Mouse (Mus musculus) inflammation-experienced regulatory T-cells, adult 6 months (primary cell): ENCODE results near the gene Ppp2r5c. TPM values are rescaled to one million over a fixed set of nuclear protein-coding genes. Genes with fewer than 3 reads are reported as not detected.
A peak's percentile ranks its signal among the peaks of the same experiment; 100 is the strongest.

Experiments
- ATAC-seq: one replicate; pipeline ENCODE4 v1.8.0; 2017
- polyA plus RNA-seq, 3 experiments: library from polyadenylated mRNA; unstranded; fragments of 100-300 nt; shearing (Covaris generic); gene quantifications; one replicate each; pipeline ENCODE4 v1.2.1; 2017

Ppp2r5c gene
- polyA plus RNA-seq, 3 experiments from 2014 or later, result 506 to 623 (median 523) TPM

GRCm38 (mm10) chr12:110512884-110513283 lies 66.0 kb downstream of the Ppp2r5c start:
- no peak for ATAC-seq

- no peak for ATAC-seq
Measured at GRCm38 (mm10) chr12:110515676-110516075, 68.8 kb downstream of the Ppp2r5c start.

GRCm38 (mm10) chr12:110520236-110520987 lies 73.5 kb downstream of the Ppp2r5c start:
- no peak for ATAC-seq

GRCm38 (mm10) chr12:110523526-110523925 lies 76.6 kb downstream of the Ppp2r5c start:
- no peak for ATAC-seq

- no peak for ATAC-seq
Measured at GRCm38 (mm10) chr12:110532711-110533110, 85.8 kb downstream of the Ppp2r5c start.

- no peak for ATAC-seq
Measured at GRCm38 (mm10) chr12:110533151-110533550, 86.2 kb downstream of the Ppp2r5c start.

- ATAC-seq, result no peak
Measured at GRCm38 (mm10) chr12:110533832-110534231, 86.9 kb downstream of the Ppp2r5c start.

GRCm38 (mm10) chr12:110535361-110535760 lies 88.4 kb downstream of the Ppp2r5c start:
- no peak for ATAC-seq

- no peak for ATAC-seq
Measured at GRCm38 (mm10) chr12:110537751-110538150, 90.8 kb downstream of the Ppp2r5c start.

- ATAC-seq, result no peak
Measured at GRCm38 (mm10) chr12:110539346-110539745, 92.4 kb downstream of the Ppp2r5c start.

- peak; percentile 54 for ATAC-seq
Measured at GRCm38 (mm10) chr12:110539798-110540197, 92.9 kb downstream of the Ppp2r5c start.

- no peak for ATAC-seq
Measured at GRCm38 (mm10) chr12:110540273-110540672, 93.4 kb downstream of the Ppp2r5c start.

GRCm38 (mm10) chr12:110541001-110541400 lies 94.1 kb downstream of the Ppp2r5c start:
- no peak for ATAC-seq

GRCm38 (mm10) chr12:110541528-110541927 lies 94.6 kb downstream of the Ppp2r5c start:
- no peak for ATAC-seq

GRCm38 (mm10) chr12:110545040-110545701 lies 98.3 kb downstream of the Ppp2r5c start:
- no peak for ATAC-seq

GRCm38 (mm10) chr12:110547573-110547972 lies 100.7 kb downstream of the Ppp2r5c start:
- no peak for ATAC-seq

- no peak for ATAC-seq
Measured at GRCm38 (mm10) chr12:110549437-110550112, 102.7 kb downstream of the Ppp2r5c start.

- no peak for ATAC-seq
Measured at GRCm38 (mm10) chr12:110550364-110550763, 103.4 kb downstream of the Ppp2r5c start.

GRCm38 (mm10) chr12:110552113-110552512 lies 105.2 kb downstream of the Ppp2r5c start:
- ATAC-seq, result no peak

- no peak for ATAC-seq
Measured at GRCm38 (mm10) chr12:110553362-110553761, 106.4 kb downstream of the Ppp2r5c start.

- ATAC-seq, result no peak
Measured at GRCm38 (mm10) chr12:110555536-110556240, 108.8 kb downstream of the Ppp2r5c start.

GRCm38 (mm10) chr12:110556861-110557628 lies 110.1 kb downstream of the Ppp2r5c start:
- no peak for ATAC-seq
